Mouse (Mus musculus) forebrain, embryonic 14.5 days (tissue): ENCODE data around the gene Nudt4. TPM values are rescaled to one million over a fixed set of nuclear protein-coding genes. Genes with fewer than 3 reads are reported as not detected.

Experiments used
- ATAC-seq: fragments of 200-750 bp; cut with Nextera tagmentation; 2 replicates; pipeline ENCODE4 v1.8.0; 2017; ENCODE audit warnings: mild to moderate bottlenecking, moderate library complexity
- DNase-seq: peaks from one replicate; pipeline ENCODE4 v3.0.0-alpha.2; 2015; ENCODE audit warnings: low spot score
- H3K27ac ChIP-seq: fragments of 300-500 bp; sonication (generic); 2 replicates; pipeline ENCODE4 v1.5.1; 2014; ENCODE audit warnings: low read depth, mild to moderate bottlenecking, control low read depth, low read length, moderate library complexity
- H3K27me3 ChIP-seq: fragments of 300-500 bp; sonication (generic); replicated peaks from 2 replicates; pipeline ENCODE4 v1.6.1; 2014; ENCODE audit warnings: low read length, control low read depth, mixed read lengths; ENCODE audit not compliant: control insufficient read depth, insufficient read depth
- H3K36me3 ChIP-seq: fragments of 300-500 bp; sonication (generic); 2 replicates; pipeline ENCODE4 v1.6.1; 2014; ENCODE audit warnings: low read length, control low read depth; ENCODE audit not compliant: control insufficient read depth, insufficient read depth
- H3K4me1 ChIP-seq: fragments of 300-500 bp; sonication (generic); 2 replicates; pipeline ENCODE4 v1.6.1; 2014; ENCODE audit warnings: antibody characterized with exemption, low read length, control low read depth; ENCODE audit not compliant: control insufficient read depth, insufficient read depth
- H3K4me2 ChIP-seq: fragments of 300-500 bp; sonication (generic); 2 replicates; pipeline ENCODE4 v1.6.1; 2014; ENCODE audit warnings: mild to moderate bottlenecking, control low read depth, low read length
- H3K4me3 ChIP-seq: fragments of 300-500 bp; sonication (generic); 2 replicates; pipeline ENCODE4 v1.5.1; 2014; ENCODE audit warnings: low read depth, low read length, control low read depth
- H3K9ac ChIP-seq: fragments of 300-500 bp; sonication (generic); 2 replicates; pipeline ENCODE4 v1.6.1; 2014; ENCODE audit warnings: mild to moderate bottlenecking, low read length, control low read depth, moderate library complexity
- H3K9me3 ChIP-seq: fragments of 300-500 bp; sonication (generic); replicated peaks from 2 replicates; pipeline ENCODE4 v1.6.1; 2016; ENCODE audit warnings: low read length, control low read depth, mixed read lengths; ENCODE audit not compliant: control insufficient read depth
- WGBS: fragments of 180-500 bp; shearing (Covaris S2); extraction: QIAGEN DNeasy Blood & Tissue Kit; methylation state at CpG from one replicate; pipeline ENCODE4 v1.1.7; 2014; 5-methylcytosine and 5-hydroxymethylcytosine counted together
- microRNA-seq: library from miRNA; unstranded; fragments of <30 nt; microRNA quantifications from one replicate; pipeline ENCODE4, GENCODE M21; 2016
- polyA plus RNA-seq: library from polyadenylated mRNA; unstranded; fragments of >200 nt; fragmentation: Nextera tagmentation; extraction: Ambion mirVana; gene quantifications from 2 replicates; pipeline ENCODE4 v1.2.1, GENCODE M21; 2014

Gene Nudt4
- polyA plus RNA-seq, 1 experiment from 2014 or later: 85.0 TPM

DNA sequence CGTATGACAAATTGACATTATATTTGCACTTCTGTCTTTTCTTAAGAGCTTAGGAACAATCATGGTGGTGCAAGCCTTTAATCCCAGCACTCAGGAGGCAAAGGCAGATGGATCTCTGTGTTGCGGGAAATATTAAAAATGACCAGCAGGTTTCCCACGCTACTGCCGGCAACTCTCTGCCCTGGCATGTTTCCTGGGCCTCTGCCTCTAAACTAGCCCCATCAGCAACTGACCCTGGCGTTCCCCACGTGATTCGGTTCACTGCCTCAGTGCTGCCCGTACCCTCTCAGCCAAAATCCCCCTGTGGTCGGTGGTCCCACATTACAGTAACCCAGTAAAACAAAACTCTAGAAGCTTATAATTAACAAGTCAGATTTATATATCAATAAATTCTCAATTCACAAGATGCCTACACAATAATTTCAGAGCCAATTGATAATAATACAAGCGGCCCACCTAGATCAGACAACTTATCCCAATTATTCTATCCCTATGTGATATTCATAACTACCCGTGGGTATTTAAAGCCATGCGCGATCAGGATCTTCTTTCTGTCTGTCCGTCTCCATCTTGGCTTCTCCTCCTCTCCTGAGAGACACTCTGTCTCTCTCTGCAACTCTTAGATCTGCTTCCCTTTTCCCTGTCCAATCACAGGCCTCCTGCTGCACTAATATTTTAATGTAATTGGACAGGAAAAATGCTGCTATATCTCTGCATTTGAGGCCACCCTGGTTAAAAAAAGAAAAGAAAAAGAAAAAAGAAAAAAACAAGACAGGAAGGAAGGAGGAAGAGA is 60.3 kb downstream of the Nudt4 start:
- Histone ChIP-seq H3K27ac (no peak overlapping the region), H3K4me2 (no peak overlapping the region), H3K36me3 (no peaks in the 10 kb centered on the region; the same call in 1 of the 2 replicates), H3K9ac (no peak overlapping the region), H3K4me1 (peaks cover 8% of the 10 kb centered on the region; the same call in 1 of the 2 replicates), H3K4me3 (no peak overlapping the region), H3K9me3 (no peaks in the 10 kb centered on the region), H3K27me3 (no peaks in the 10 kb centered on the region)
- WGBS: 92% methylated on average over 14 of the region's 14 CpGs
- DNase-seq: no peak
- no peak for ATAC-seq

GRCm38 (mm10) chr10:95501463-95502081 is 62.4 kb downstream of the Nudt4 start, which contains the start of gene Mrpl42:
Gene Mrpl42, minus strand, starts transcription at chr10:95501940.
- Histone ChIP-seq H3K9me3 (no peaks in the 10 kb centered on the region), H3K27me3 (no peaks in the 10 kb centered on the region), H3K4me2 (peak within 1 kb of the TSS; percentile 55), H3K9ac (peak within 1 kb of the TSS; percentile 76), H3K27ac (peak within 1 kb of the TSS; percentile 83; the same call in 1 of the 2 replicates), H3K36me3 (peaks cover 2% of the 10 kb centered on the region; the same call in 1 of the 2 replicates), H3K4me1 (peaks cover 8% of the 10 kb centered on the region; the same call in 1 of the 2 replicates), H3K4me3 (peak within 1 kb of the TSS; percentile 54)
- WGBS: under 1% methylated on average over 35 of the region's 35 CpGs
- peak; percentile 98 for ATAC-seq
- DNase-seq: peak; percentile 96

DNA sequence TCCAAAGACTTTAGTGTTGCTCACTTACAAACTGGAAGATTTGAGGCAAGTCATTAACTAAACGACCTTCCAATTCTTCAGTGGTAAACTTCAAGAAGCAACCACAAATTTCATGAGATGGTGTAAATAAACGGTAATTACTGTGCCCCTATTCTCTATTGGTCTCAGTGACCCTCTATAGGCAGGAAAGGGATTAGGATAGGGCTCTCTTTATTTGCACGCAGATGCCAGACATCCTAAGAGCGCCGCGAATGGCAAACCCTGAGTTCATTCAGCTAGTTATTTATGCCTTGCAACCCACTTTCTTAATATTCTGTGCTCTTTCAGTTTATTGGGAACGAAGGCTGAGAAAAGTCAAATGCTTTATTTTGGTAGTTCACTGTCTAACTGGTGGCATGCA is 62.9 kb downstream of the Nudt4 start:
- no peak for ATAC-seq
- Histone ChIP-seq H3K4me1 (peaks cover 8% of the 10 kb centered on the region; the same call in 1 of the 2 replicates), H3K27ac (no peak overlapping the region), H3K9me3 (no peaks in the 10 kb centered on the region), H3K27me3 (no peaks in the 10 kb centered on the region), H3K9ac (peak overlapping the region; percentile 76), H3K4me2 (peak overlapping the region; percentile 55), H3K36me3 (peaks cover 3% of the 10 kb centered on the region; the same call in 1 of the 2 replicates), H3K4me3 (peak overlapping the region; percentile 54)
- DNase-seq: peak; percentile 19
- WGBS: under 1% methylated on average over 7 of the region's 7 CpGs

Small RNAs within 50 kb of the gene (microRNA-seq; reads per million reads assigned to microRNA genes)
- 6.9 reads per million, percentile 29 among the genes with 10 or more reads in this experiment for gene Mir3058

Other genes with a start within 250 kb of the Nudt4 start
- gene Cradd, start 240.0 kb downstream of the Nudt4 start, polyA plus RNA-seq: 11.7 and 13.4 TPM in 2 replicates
- 145 and 148 TPM in 2 replicates for gene Socs2, start 147.0 kb downstream of the Nudt4 start, polyA plus RNA-seq
- 284 and 324 TPM in 2 replicates for gene Mrpl42, start 62.2 kb downstream of the Nudt4 start, polyA plus RNA-seq
- 423 and 444 TPM in 2 replicates for gene Ube2n, start 49.0 kb downstream of the Nudt4 start, polyA plus RNA-seq
- not detected in 2 replicates for gene Anapc15-ps, start 109.3 kb upstream of the Nudt4 start, polyA plus RNA-seq